Mouse (Mus musculus) G1E (cell line): ENCODE measurements around the gene Ext2. TPM values are rescaled to one million over a fixed set of nuclear protein-coding genes. Genes with fewer than 3 reads are reported as not detected.

Experiments
- ATAC-seq: 2 replicates; pipeline ENCODE4 v1.8.0; 2016; ENCODE audit warnings: mild to moderate bottlenecking; ENCODE audit not compliant: insufficient number of reproducible peaks, poor library complexity, low FRiP score, severe bottlenecking; ENCODE audit errors: extremely low read depth
- DNase-seq: peaks from one replicate; pipeline ENCODE4 v3.0.0; 2012; ENCODE audit warnings: low spot score
- H3K27me3 ChIP-seq: 2 replicates; pipeline ENCODE4 v1.6.1; 2012; ENCODE audit warnings: mild to moderate bottlenecking, low read length, inconsistent platforms; ENCODE audit not compliant: insufficient read depth
- H3K36me3 ChIP-seq: replicated peaks from 2 replicates; pipeline ENCODE3; 2012; ENCODE audit warnings: mild to moderate bottlenecking, inconsistent platforms
- H3K4me1 ChIP-seq: 2 replicates; pipeline ENCODE4 v1.6.1; 2012; ENCODE audit warnings: low read depth, low read length, inconsistent platforms, mixed read lengths; ENCODE audit not compliant: insufficient read depth
- H3K4me3 ChIP-seq: 2 replicates; pipeline ENCODE4 v1.5.1; 2012; ENCODE audit warnings: low read depth, mild to moderate bottlenecking, inconsistent platforms, low read length, moderate library complexity, mixed read lengths
- H3K9me3 ChIP-seq: replicated peaks from 2 replicates; pipeline ENCODE4 v1.6.1; 2012; ENCODE audit warnings: inconsistent platforms
- CTCF ChIP-seq: IDR thresholded peaks from 2 replicates; pipeline ENCODE4 v1.5.1; 2012; ENCODE audit warnings: low read depth, low read length, inconsistent platforms, mixed read lengths
- GATA1 ChIP-seq: IDR thresholded peaks from 2 replicates; pipeline ENCODE4 v1.6.1; 2012; ENCODE audit warnings: borderline replicate concordance, low read length, inconsistent platforms, mixed read lengths
- GATA2 ChIP-seq: IDR thresholded peaks from 2 replicates; pipeline ENCODE4 v1.6.1; 2012; ENCODE audit warnings: low read depth, low read length, inconsistent platforms, borderline replicate concordance
- POLR2AphosphoS5 ChIP-seq: IDR thresholded peaks from 2 replicates; pipeline ENCODE4 v1.6.1; 2012; ENCODE audit warnings: low read depth, low read length, inconsistent platforms; ENCODE audit not compliant: insufficient replicate concordance
- TAL1 ChIP-seq: conservative IDR thresholded peaks from 2 replicates; pipeline ENCODE4 v1.6.1; 2012; ENCODE audit warnings: low read depth, low read length, inconsistent platforms, mixed read lengths
- polyA plus RNA-seq: library from polyadenylated mRNA; stranded (reverse); fragments of >175 nt; gene quantifications from 2 replicates; pipeline ENCODE4 v1.2.3, GENCODE M21; 2012
- total RNA-seq, 2 experiments: library from RNA; stranded (forward) in 1 of 2; stranded (reverse) in 1 of 2; fragments of 200-1000 nt in 1 of 2; fragments of >200 nt in 1 of 2; fragmentation: Nextera tagmentation in 1 of 2; gene quantifications; 2 replicates each; pipeline ENCODE4 v1.2.3; 2014 to 2017

Gene Ext2
- total and polyA plus RNA-seq, 3 experiments: 22.9 to 42.6 (median 25.0) TPM

GRCm38 (mm10) chr2:93615845-93616689 lies 206.3 kb downstream of the Ext2 start:
- DNase-seq (no peak), ATAC-seq (no peak)
- no peak overlapping the region for H3K4me3 ChIP-seq
- peaks cover 9% of the 10 kb centered on the region; the same call in 1 of the 2 replicates for H3K27me3 ChIP-seq
- H3K36me3 ChIP-seq: no peaks in the 10 kb centered on the region
- no peaks in the 10 kb centered on the region for H3K4me1 ChIP-seq
- TF ChIP-seq POLR2AphosphoS5: no peak
- TF ChIP-seq CTCF: no peak
- no peak for TF ChIP-seq TAL1
- TF ChIP-seq GATA1: no peak
- no peak for TF ChIP-seq GATA2
- no peaks in the 10 kb centered on the region for H3K9me3 ChIP-seq

- ATAC-seq (no peak), DNase-seq (no peak)
- TF ChIP-seq CTCF (no peak), POLR2AphosphoS5 (no peak), GATA1 (no peak), GATA2 (no peak), TAL1 (no peak)
- Histone ChIP-seq H3K27me3 (peaks cover 11% of the 10 kb centered on the region; the same call in 1 of the 2 replicates), H3K4me1 (no peaks in the 10 kb centered on the region), H3K36me3 (no peaks in the 10 kb centered on the region), H3K9me3 (no peaks in the 10 kb centered on the region), H3K4me3 (no peak overlapping the region)
Measured at GRCm38 (mm10) chr2:93613020-93613419, 209.3 kb downstream of the Ext2 start.

Other genes starting within 250 kb of the Ext2 start
- gene Alx4, start 180.2 kb downstream of the Ext2 start, total RNA-seq (2014; fragmentation: Nextera tagmentation): not detected in 2 replicates
- under 0.01 and 0.11 TPM in 2 replicates for gene Alx4, start 180.2 kb downstream of the Ext2 start, total RNA-seq (2017)
- gene Alx4, start 180.2 kb downstream of the Ext2 start, polyA plus RNA-seq: not detected in 2 replicates
- 3.0 and 8.9 TPM in 2 replicates for gene Accs, start 27.4 kb upstream of the Ext2 start, total RNA-seq (2014; fragmentation: Nextera tagmentation)
- gene Accs, start 27.4 kb upstream of the Ext2 start, total RNA-seq (2017): 3.6 and 7.3 TPM in 2 replicates
- gene Accs, start 27.4 kb upstream of the Ext2 start, polyA plus RNA-seq: 2.3 and 2.9 TPM in 2 replicates
- not detected in 2 replicates for gene Accsl, start 46.6 kb upstream of the Ext2 start, total RNA-seq (2014; fragmentation: Nextera tagmentation)
- 0.52 TPM in 1 of 2 replicates, not detected in the other for gene Accsl, start 46.6 kb upstream of the Ext2 start, total RNA-seq (2017)
- gene Accsl, start 46.6 kb upstream of the Ext2 start, polyA plus RNA-seq: not detected in 2 replicates
- gene Gm13889, start 134.6 kb upstream of the Ext2 start, total RNA-seq (2014; fragmentation: Nextera tagmentation): not detected in 2 replicates
- not detected in 2 replicates for gene Gm13889, start 134.6 kb upstream of the Ext2 start, total RNA-seq (2017)
- gene Gm13889, start 134.6 kb upstream of the Ext2 start, polyA plus RNA-seq: 0.07 and 0.20 TPM in 2 replicates
- gene Gm27027, start 173.8 kb upstream of the Ext2 start, total RNA-seq (2014; fragmentation: Nextera tagmentation): not detected in 2 replicates
- gene Gm27027, start 173.8 kb upstream of the Ext2 start, total RNA-seq (2017): not detected in 2 replicates
- not detected in 2 replicates for gene Gm27027, start 173.8 kb upstream of the Ext2 start, polyA plus RNA-seq
- 62.0 and 71.2 TPM in 2 replicates for gene Alkbh3, start 188.2 kb upstream of the Ext2 start, total RNA-seq (2014; fragmentation: Nextera tagmentation)
- 25.4 and 30.1 TPM in 2 replicates for gene Alkbh3, start 188.2 kb upstream of the Ext2 start, total RNA-seq (2017)
- gene Alkbh3, start 188.2 kb upstream of the Ext2 start, polyA plus RNA-seq: 28.9 and 29.0 TPM in 2 replicates